Mouse (Mus musculus) lung, adult 2 months (tissue): Measurements from ENCODE around the gene P4ha1.

ENCODE experiments used
- CTCF ChIP-seq: fragments of 200-500 bp; IDR thresholded peaks from 2 replicates; pipeline ENCODE4 v1.5.1; 2011; ENCODE audit warnings: mild to moderate bottlenecking, low read length, control low read depth; ENCODE audit not compliant: insufficient read depth
- POLR2A ChIP-seq: fragments of 200-500 bp; IDR thresholded peaks from 2 replicates; pipeline ENCODE4 v1.6.1; 2011; ENCODE audit warnings: low read depth, mild to moderate bottlenecking, control low read depth, low read length, borderline replicate concordance; ENCODE audit errors: extremely low read depth

- TF ChIP-seq CTCF (no peak), POLR2A (no peak)
Observed at GRCm38 (mm10) chr10:59322271-59322670, 825 bp upstream of the P4ha1 start.
